Mouse (Mus musculus) layer of hippocampus, adult 6 months (tissue): ENCODE results near the gene Ruvbl1. TPM values are rescaled to one million over a fixed set of nuclear protein-coding genes. Genes with fewer than 3 reads are reported as not detected.

Source experiments
- long read RNA-seq, 2 experiments: library from polyadenylated mRNA; unstranded; transcript quantifications; one replicate each; pipeline ENCODE4 v2.0.0; 2019 to 2020
- polyA plus RNA-seq: library from polyadenylated mRNA; unstranded; fragments of <200 nt; fragmentation: Nextera tagmentation; gene quantifications from 2 replicates; pipeline ENCODE4 v1.2.3, GENCODE M21; 2021

The Ruvbl1 gene
- 74.5 and 80.9 TPM in 2 replicates for polyA plus RNA-seq
- long read RNA-seq, experiment 1, transcript Ruvbl1-201 (11 exons, 1,675 nt): major isoform, 133 of 155 reads
- long read RNA-seq, experiment 1, partial matches to known transcripts: 15 of 155 reads
- long read RNA-seq, experiment 1, other reads (novel, unspliced or antisense): 7 of 155 reads
- long read RNA-seq, experiment 2, transcript Ruvbl1-201 (11 exons, 1,675 nt): major isoform, 448 of 481 reads
- long read RNA-seq, experiment 2, partial matches to known transcripts: 2 of 481 reads
- long read RNA-seq, experiment 2, other reads (novel, unspliced or antisense): 31 of 481 reads

GRCm38 (mm10) chr6:88465181-88465920 is at the start of gene Ruvbl1:
Ruvbl1 (plus strand) TSS chr6:88465409.

GRCm38 (mm10) chr6:88446063-88447002 is 18.9 kb upstream of the Ruvbl1 start, which contains the start of gene Eefsec:
Eefsec (minus strand) TSS chr6:88446539.

GRCm38 (mm10) chr6:88518404-88519263 is 53.4 kb downstream of the Ruvbl1 start, which contains the start of gene Sec61a1:
Sec61a1 (minus strand) TSS chr6:88518905.

Other genes with a start within 250 kb of the Ruvbl1 start
- gene Dnajb8, start 243.1 kb upstream of the Ruvbl1 start, polyA plus RNA-seq: not detected in 2 replicates
- gene Eefsec, start 18.9 kb upstream of the Ruvbl1 start, polyA plus RNA-seq: 37.8 and 44.0 TPM in 2 replicates
- 63.2 and 70.8 TPM in 2 replicates for gene Sec61a1, start 53.5 kb downstream of the Ruvbl1 start, polyA plus RNA-seq
- gene Kbtbd12, start 172.5 kb downstream of the Ruvbl1 start, polyA plus RNA-seq: 0.46 and 0.60 TPM in 2 replicates